Mouse (Mus musculus) T-helper 17 cell (primary cell): ENCODE results near the gene Sbsn.
"Not testable (repeated sequence)": the region's sequence is repeated elsewhere in the genome, so short reads cannot be mapped to it uniquely, and the experiment has no call there.

ENCODE experiments used
- in situ Hi-C, 2 experiments: fragments of 300-600 bp; cut with MboI, MseI; formaldehyde crosslinking; loops; 1 replicate in 1 of 2; 2 replicates in 1 of 2; pipeline ENCODE4 v1.15.1; 2025; ENCODE audit warnings: high pct_unique_total_duplicates in 2 of 2

Gene Sbsn

GRCm38 (mm10) chr7:30751086-30751669, at the start of gene Sbsn:
Sbsn (plus strand) TSS chr7:30751471.
- in situ Hi-C loops: no loop called here

GRCm38 (mm10) chr7:30706214-30706882, 44.9 kb upstream of the Sbsn start:
- in situ Hi-C loops: loop anchor here in 1 of 2 experiments (25.0 kb wide), 1 partner anchor 1094 kb away; no protein-coding TSS in a partner anchor

- in situ Hi-C loops: loop anchor here in 1 of 2 experiments (25.0 kb wide), 1 partner anchor 1095 kb away; no protein-coding TSS in a partner anchor
Measured at GRCm38 (mm10) chr7:30707441-30707840, 43.8 kb upstream of the Sbsn start.

- in situ Hi-C loops: loop anchor here in 1 of 2 experiments (25.0 kb wide), 1 partner anchor 1100 kb away; no protein-coding TSS in a partner anchor
Measured at GRCm38 (mm10) chr7:30711942-30712341, 39.3 kb upstream of the Sbsn start, which contains the start of gene Atp4a. Atp4a (plus strand) TSS chr7:30712209.

GRCm38 (mm10) chr7:30717006-30717715, 34.1 kb upstream of the Sbsn start:
- in situ Hi-C loops: loop anchor here in 1 of 2 experiments (25.0 kb wide), 1 partner anchor 1105 kb away; no protein-coding TSS in a partner anchor

GRCm38 (mm10) chr7:30717716-30718046, 33.6 kb upstream of the Sbsn start:
- in situ Hi-C loops: loop anchor here in 1 of 2 experiments (25.0 kb wide), 1 partner anchor 1105 kb away; no protein-coding TSS in a partner anchor

GRCm38 (mm10) chr7:30719669-30720068, 31.6 kb upstream of the Sbsn start:
- in situ Hi-C loops: loop anchor here in 1 of 2 experiments (25.0 kb wide), 1 partner anchor 1107 kb away; no protein-coding TSS in a partner anchor

GRCm38 (mm10) chr7:30721286-30721685, 30.0 kb upstream of the Sbsn start:
- in situ Hi-C loops: loop anchor here in 1 of 2 experiments (25.0 kb wide), 1 partner anchor 1109 kb away; no protein-coding TSS in a partner anchor

- in situ Hi-C loops: loop anchor here in 1 of 2 experiments (25.0 kb wide), 1 partner anchor 1111 kb away; no protein-coding TSS in a partner anchor
Measured at GRCm38 (mm10) chr7:30723274-30723953, 27.9 kb upstream of the Sbsn start.

- in situ Hi-C loops: no loop called here
Measured at GRCm38 (mm10) chr7:30728214-30728613, 23.1 kb upstream of the Sbsn start.

GRCm38 (mm10) chr7:30728739-30729395, 22.4 kb upstream of the Sbsn start:
- in situ Hi-C loops: no loop called here

- in situ Hi-C loops: no loop called here
Measured at GRCm38 (mm10) chr7:30729396-30730063, 21.7 kb upstream of the Sbsn start, which contains the start of gene Tmem147. Tmem147 (minus strand) TSS chr7:30729540.

- in situ Hi-C loops: not testable (repeated sequence)
Measured at GRCm38 (mm10) chr7:30730064-30730722, 21.1 kb upstream of the Sbsn start.

- in situ Hi-C loops: no loop called here
Measured at GRCm38 (mm10) chr7:30736211-30736610, 15.1 kb upstream of the Sbsn start.

GRCm38 (mm10) chr7:30742570-30742969, 8.7 kb upstream of the Sbsn start:
- in situ Hi-C loops: not testable (repeated sequence)

GRCm38 (mm10) chr7:30743617-30744016, 7.7 kb upstream of the Sbsn start, which contains the start of gene Gapdhs:
Gapdhs (minus strand) TSS chr7:30743681.
- in situ Hi-C loops: not testable (repeated sequence)

GRCm38 (mm10) chr7:30744022-30744598, 7.2 kb upstream of the Sbsn start:
- in situ Hi-C loops: no loop called here

- in situ Hi-C loops: no loop called here
Measured at GRCm38 (mm10) chr7:30747525-30748204, 3.6 kb upstream of the Sbsn start.
